Mouse (Mus musculus): ENCODE measurements around the gene Zfp445.
"Not testable (repeated sequence)": the region's sequence is repeated elsewhere in the genome, so short reads cannot be mapped to it uniquely, and the experiment has no call there.

DNA sequence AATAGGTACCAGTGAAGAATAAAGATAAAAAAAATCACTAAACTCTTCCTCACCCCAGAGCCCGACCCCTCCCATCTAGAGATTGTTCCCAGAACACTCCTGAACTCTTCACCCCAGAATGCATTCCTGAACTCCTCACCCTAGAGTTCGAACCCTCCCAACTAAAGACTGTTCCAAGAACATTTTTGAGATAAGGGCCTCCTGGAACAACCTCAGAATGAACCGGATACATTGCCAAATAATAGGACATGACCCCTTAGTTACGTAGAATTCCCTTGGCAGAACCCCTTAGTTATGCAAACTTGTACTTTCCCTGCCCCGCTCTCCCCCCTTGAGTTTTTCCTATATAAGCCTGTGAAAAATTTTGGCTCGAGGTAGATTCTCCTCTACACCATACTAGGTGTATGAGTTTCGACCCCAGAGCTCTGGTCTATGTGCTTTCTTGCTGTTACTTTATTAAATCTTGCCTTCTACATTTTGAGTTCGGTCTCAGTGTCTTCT, 17.9 kb downstream of the Zfp445 start:
- not testable (repeated sequence) for TF ChIP-seq FLI1 (IDR thresholded peaks at IDR 0.05; ENCODE audit: low read length); GATA1 (IDR thresholded peaks at IDR 0.05; ENCODE audit: borderline replicate concordance, low read length)

Measured in megakaryocyte, embryonic 14.5 days (primary cell).